Mouse (Mus musculus) limb, embryonic 13.5 days (tissue): ENCODE data around the gene Csrp1. TPM values are rescaled to one million over a fixed set of nuclear protein-coding genes. Genes with fewer than 3 reads are reported as not detected.

ENCODE experiments used
- ATAC-seq: fragments of 200-750 bp; cut with Nextera tagmentation; 2 replicates; pipeline ENCODE4 v1.8.0; 2017; ENCODE audit warnings: low read depth, moderate number of reproducible peaks, moderate TSS enrichment; ENCODE audit not compliant: low FRiP score
- H3K27ac ChIP-seq: fragments of 300-500 bp; sonication (generic); 2 replicates; pipeline ENCODE4 v1.5.1; 2015; ENCODE audit warnings: inconsistent platforms, mild to moderate bottlenecking, moderate library complexity
- H3K27me3 ChIP-seq: fragments of 300-500 bp; sonication (generic); 2 replicates; pipeline ENCODE4 v1.6.1; 2015; ENCODE audit warnings: mild to moderate bottlenecking, inconsistent platforms
- H3K36me3 ChIP-seq: fragments of 300-500 bp; sonication (generic); 2 replicates; pipeline ENCODE4 v1.6.1; 2015; ENCODE audit warnings: inconsistent platforms, mild to moderate bottlenecking, moderate library complexity
- H3K4me1 ChIP-seq: fragments of 300-500 bp; sonication (generic); 2 replicates; pipeline ENCODE4 v1.6.1; 2015; ENCODE audit warnings: inconsistent platforms
- H3K4me2 ChIP-seq: fragments of 300-500 bp; sonication (generic); replicated peaks from 2 replicates; pipeline ENCODE4 v1.6.1; 2015; ENCODE audit warnings: inconsistent platforms, mild to moderate bottlenecking, moderate library complexity
- H3K4me3 ChIP-seq: fragments of 300-500 bp; sonication (generic); 2 replicates; pipeline ENCODE4 v1.5.1; 2015; ENCODE audit warnings: moderate library complexity, mild to moderate bottlenecking, inconsistent platforms
- H3K9ac ChIP-seq: fragments of 300-500 bp; sonication (generic); 2 replicates; pipeline ENCODE4 v1.6.1; 2015; ENCODE audit warnings: mild to moderate bottlenecking, inconsistent platforms
- H3K9me3 ChIP-seq: fragments of 300-500 bp; sonication (generic); 2 replicates; pipeline ENCODE4 v1.6.1; 2016; ENCODE audit warnings: inconsistent platforms
- WGBS: fragments of 180-500 bp; shearing (Covaris S2); methylation state at CpG from one replicate; pipeline ENCODE4 v1.1.7; 2015; 5-methylcytosine and 5-hydroxymethylcytosine counted together
- polyA plus RNA-seq: library from polyadenylated mRNA; unstranded; fragments of >200 nt; fragmentation: Nextera tagmentation; extraction: Ambion mirVana; gene quantifications from 2 replicates; pipeline ENCODE4 v1.2.1, GENCODE M21; 2015

The Csrp1 gene
- polyA plus RNA-seq, 1 experiment from 2014 or later, result 77.5 TPM

GRCm38 (mm10) chr1:135787799-135788198 lies 67.9 kb downstream of the Csrp1 start:
- Histone ChIP-seq H3K9me3 (no peaks in the 10 kb centered on the region), H3K4me2 (no peak overlapping the region), H3K36me3 (no peaks in the 10 kb centered on the region), H3K27ac (no peak overlapping the region), H3K4me3 (no peak overlapping the region), H3K4me1 (peaks cover 4% of the 10 kb centered on the region; the same call in 1 of the 2 replicates), H3K9ac (no peak overlapping the region), H3K27me3 (0 out of 2 replicates have a peak, but pooled peaks cover 4% of the 10 kb centered on the region)
- 49% methylated on average over 3 of the region's 3 CpGs for WGBS
- no peak for ATAC-seq

- H3K9ac ChIP-seq, result no peak overlapping the region
- H3K27ac ChIP-seq, result no peak overlapping the region
- H3K9me3 ChIP-seq, result no peaks in the 10 kb centered on the region
- H3K4me2 ChIP-seq, result 0 out of 2 replicates have a peak overlapping the region, but pooled peaks have one; percentile 15
- WGBS, result 30% methylated on average over 10 of the region's 10 CpGs
- no peaks in the 10 kb centered on the region for H3K36me3 ChIP-seq
- no peak overlapping the region for H3K4me3 ChIP-seq
- ATAC-seq, result no peak
- H3K27me3 ChIP-seq, result peaks cover 10% of the 10 kb centered on the region; the same call in 1 of the 2 replicates
- peaks cover 9% of the 10 kb centered on the region for H3K4me1 ChIP-seq
Observed at GRCm38 (mm10) chr1:135788708-135789107, 68.8 kb downstream of the Csrp1 start.

GRCm38 (mm10) chr1:135789815-135790214 lies 70.0 kb downstream of the Csrp1 start:
- peaks cover 20% of the 10 kb centered on the region for H3K4me1 ChIP-seq
- no peak overlapping the region for H3K4me3 ChIP-seq
- H3K9me3 ChIP-seq, result no peaks in the 10 kb centered on the region
- no peak overlapping the region for H3K9ac ChIP-seq
- no peak for ATAC-seq
- 17% methylated on average over 5 of the region's 5 CpGs for WGBS
- H3K27me3 ChIP-seq, result peaks cover 20% of the 10 kb centered on the region
- no peak overlapping the region for H3K4me2 ChIP-seq
- no peak overlapping the region for H3K27ac ChIP-seq
- H3K36me3 ChIP-seq, result no peaks in the 10 kb centered on the region

- WGBS, result 62% methylated on average over 13 of the region's 13 CpGs
- H3K9ac ChIP-seq, result no peak overlapping the region
- no peak overlapping the region for H3K4me3 ChIP-seq
- no peak overlapping the region for H3K27ac ChIP-seq
- no peaks in the 10 kb centered on the region for H3K36me3 ChIP-seq
- H3K4me2 ChIP-seq, result no peak overlapping the region
- no peak for ATAC-seq
- no peaks in the 10 kb centered on the region for H3K9me3 ChIP-seq
- peaks cover 22% of the 10 kb centered on the region for H3K4me1 ChIP-seq
- peaks cover 27% of the 10 kb centered on the region for H3K27me3 ChIP-seq
Observed at GRCm38 (mm10) chr1:135792143-135792939, 72.5 kb downstream of the Csrp1 start.

GRCm38 (mm10) chr1:135793370-135794215 lies 73.7 kb downstream of the Csrp1 start:
- peak; percentile 30; the same call in 1 of the 2 replicates for ATAC-seq
- peaks cover 21% of the 10 kb centered on the region for H3K4me1 ChIP-seq
- H3K9ac ChIP-seq, result peak overlapping the region; percentile 48
- peaks cover 27% of the 10 kb centered on the region for H3K27me3 ChIP-seq
- WGBS, result 12% methylated on average over 27 of the region's 27 CpGs
- H3K27ac ChIP-seq, result no peak overlapping the region
- no peaks in the 10 kb centered on the region for H3K9me3 ChIP-seq
- no peaks in the 10 kb centered on the region for H3K36me3 ChIP-seq
- peak overlapping the region; percentile 29 for H3K4me3 ChIP-seq
- H3K4me2 ChIP-seq, result peak overlapping the region; percentile 61

GRCm38 (mm10) chr1:135794216-135795134 lies 74.6 kb downstream of the Csrp1 start:
- no peaks in the 10 kb centered on the region for H3K9me3 ChIP-seq
- no peak overlapping the region for H3K27ac ChIP-seq
- H3K9ac ChIP-seq, result no peak overlapping the region
- no peaks in the 10 kb centered on the region for H3K36me3 ChIP-seq
- peak; percentile 58 for ATAC-seq
- peak overlapping the region; percentile 29 for H3K4me3 ChIP-seq
- peak overlapping the region; percentile 61 for H3K4me2 ChIP-seq
- peaks cover 27% of the 10 kb centered on the region for H3K27me3 ChIP-seq
- H3K4me1 ChIP-seq, result peaks cover 26% of the 10 kb centered on the region
- 34% methylated on average over 20 of the region's 20 CpGs for WGBS

GRCm38 (mm10) chr1:135798492-135798891 lies 78.6 kb downstream of the Csrp1 start:
- Histone ChIP-seq H3K36me3 (no peaks in the 10 kb centered on the region), H3K4me1 (peaks cover 39% of the 10 kb centered on the region), H3K27ac (no peak overlapping the region), H3K27me3 (peaks cover 19% of the 10 kb centered on the region), H3K4me2 (no peak overlapping the region), H3K9ac (no peak overlapping the region), H3K4me3 (no peak overlapping the region), H3K9me3 (no peaks in the 10 kb centered on the region)
- 54% methylated on average over 1 of the region's 1 CpGs for whole genome bisulfite sequencing
- no peak for ATAC-seq

GRCm38 (mm10) chr1:135799109-135799627 lies 79.3 kb downstream of the Csrp1 start:
- Histone ChIP-seq H3K9ac (no peak overlapping the region), H3K27me3 (peaks cover 13% of the 10 kb centered on the region), H3K36me3 (no peaks in the 10 kb centered on the region), H3K4me3 (peak overlapping the region; percentile 19; the same call in 1 of the 2 replicates), H3K4me2 (no peak overlapping the region), H3K27ac (no peak overlapping the region), H3K9me3 (no peaks in the 10 kb centered on the region), H3K4me1 (peaks cover 32% of the 10 kb centered on the region)
- WGBS, result 32% methylated on average over 8 of the region's 8 CpGs
- no peak for ATAC-seq

- Histone ChIP-seq H3K4me1 (peaks cover 23% of the 10 kb centered on the region), H3K27me3 (peaks cover under 1% of the 10 kb centered on the region; the same call in 1 of the 2 replicates), H3K9me3 (no peaks in the 10 kb centered on the region), H3K36me3 (no peaks in the 10 kb centered on the region), H3K4me3 (peak overlapping the region; percentile 19; the same call in 1 of the 2 replicates), H3K27ac (no peak overlapping the region), H3K9ac (no peak overlapping the region), H3K4me2 (no peak overlapping the region)
- 37% methylated on average over 8 of the region's 8 CpGs for WGBS
- peak; percentile 74 for ATAC-seq
Observed at GRCm38 (mm10) chr1:135800192-135800950, 80.5 kb downstream of the Csrp1 start.
